Mouse (Mus musculus) small intestine, adult 2 months (tissue): ENCODE measurements around the gene Zfp462. TPM values are rescaled to one million over a fixed set of nuclear protein-coding genes. Genes with fewer than 3 reads are reported as not detected.
"Not testable (repeated sequence)": the region's sequence is repeated elsewhere in the genome, so short reads cannot be mapped to it uniquely, and the experiment has no call there.

ENCODE experiments used
- H3K27ac ChIP-seq: fragments of 200-500 bp; 2 replicates; pipeline ENCODE4 v1.5.1; 2012; ENCODE audit warnings: low read depth, low read length, control low read depth, inconsistent platforms; ENCODE audit not compliant: insufficient read depth
- H3K27me3 ChIP-seq: fragments of 200-500 bp; 2 replicates; pipeline ENCODE4 v1.6.1; 2012; ENCODE audit warnings: mild to moderate bottlenecking, moderate library complexity, low read length, inconsistent platforms; ENCODE audit not compliant: control insufficient read depth, insufficient read depth
- H3K36me3 ChIP-seq: fragments of 200-500 bp; 2 replicates; pipeline ENCODE4 v1.6.1; 2012; ENCODE audit warnings: mild to moderate bottlenecking, low read length, control low read depth, inconsistent platforms; ENCODE audit not compliant: control insufficient read depth, insufficient read depth
- H3K4me1 ChIP-seq: fragments of 200-500 bp; 2 replicates; pipeline ENCODE4 v1.6.1; 2012; ENCODE audit warnings: low read length, inconsistent platforms, mixed read lengths; ENCODE audit not compliant: control insufficient read depth, insufficient read depth, insufficient read length
- H3K4me3 ChIP-seq: fragments of 200-500 bp; 2 replicates; pipeline ENCODE4 v1.5.1; 2012; ENCODE audit warnings: low read depth, mild to moderate bottlenecking, control low read depth, inconsistent platforms, low read length, moderate library complexity
- CTCF ChIP-seq: fragments of 200-500 bp; IDR thresholded peaks from 2 replicates; pipeline ENCODE4 v1.5.1; 2012; ENCODE audit warnings: low read depth, mild to moderate bottlenecking, control low read depth, inconsistent platforms, low read length, moderate library complexity, mixed read lengths; ENCODE audit not compliant: insufficient replicate concordance, insufficient read length; ENCODE audit errors: extremely low read depth
- POLR2A ChIP-seq: fragments of 200-500 bp; IDR thresholded peaks from 2 replicates; pipeline ENCODE4 v1.6.1; 2012; ENCODE audit warnings: low read depth, mild to moderate bottlenecking, control low read depth, inconsistent platforms, low read length, moderate library complexity
- WGBS: fragments of 180-500 bp; shearing (Covaris S2); methylation state at CpG from one replicate; pipeline ENCODE4 v1.1.7; 2018; 5-methylcytosine and 5-hydroxymethylcytosine counted together
- polyA plus RNA-seq: library from polyadenylated mRNA; depleted of rRNA; stranded (reverse); fragments of >200 nt; gene quantifications from 2 replicates; pipeline ENCODE4 v1.2.3, GENCODE M21; 2012

Gene Zfp462
- polyA plus RNA-seq, 1 experiment = 2.3 TPM

GRCm38 (mm10) chr4:54979771-54980472, 35.1 kb downstream of the Zfp462 start:
- Histone ChIP-seq H3K36me3 (no peaks in the 10 kb centered on the region), H3K4me3 (no peak overlapping the region), H3K27me3 (no peaks in the 10 kb centered on the region), H3K4me1 (no peaks in the 10 kb centered on the region; the same call in 1 of the 2 replicates), H3K27ac (no peak overlapping the region)
- WGBS = 54% methylated on average over 13 of the region's 13 CpGs
- TF ChIP-seq CTCF = no peak
- TF ChIP-seq POLR2A = no peak

GRCm38 (mm10) chr4:54984502-54984901, 39.7 kb downstream of the Zfp462 start:
- Histone ChIP-seq H3K27me3 (no peaks in the 10 kb centered on the region), H3K4me1 (no peaks in the 10 kb centered on the region; the same call in 1 of the 2 replicates), H3K27ac (no peak overlapping the region), H3K4me3 (no peak overlapping the region), H3K36me3 (no peaks in the 10 kb centered on the region)
- 82% methylated on average over 2 of the region's 2 CpGs for WGBS
- TF ChIP-seq CTCF (no peak), POLR2A (no peak)

GRCm38 (mm10) chr4:54986671-54987070, 41.8 kb downstream of the Zfp462 start:
- 68% methylated on average over 4 of the region's 4 CpGs for WGBS
- H3K4me3 ChIP-seq = no peak overlapping the region
- no peak for TF ChIP-seq POLR2A
- no peak for TF ChIP-seq CTCF
- H3K27me3 ChIP-seq = no peaks in the 10 kb centered on the region
- no peaks in the 10 kb centered on the region for H3K36me3 ChIP-seq
- H3K4me1 ChIP-seq = no peaks in the 10 kb centered on the region
- no peak overlapping the region for H3K27ac ChIP-seq

- Histone ChIP-seq H3K27ac (no peak overlapping the region), H3K27me3 (no peaks in the 10 kb centered on the region), H3K4me1 (no peaks in the 10 kb centered on the region), H3K36me3 (no peaks in the 10 kb centered on the region), H3K4me3 (no peak overlapping the region)
- WGBS = 49% methylated on average over 3 of the region's 3 CpGs
- no peak for TF ChIP-seq CTCF
These were observed 42.4 kb downstream of the Zfp462 start for GRCm38 (mm10) chr4:54987256-54987655.

- H3K27me3 ChIP-seq = no peaks in the 10 kb centered on the region
- H3K4me3 ChIP-seq = no peak overlapping the region
- no peaks in the 10 kb centered on the region for H3K4me1 ChIP-seq
- 96% methylated on average over 1 of the region's 1 CpGs for WGBS
- no peak overlapping the region for H3K27ac ChIP-seq
- no peaks in the 10 kb centered on the region for H3K36me3 ChIP-seq
- TF ChIP-seq POLR2A (no peak), CTCF (no peak)
These were observed 43.1 kb downstream of the Zfp462 start for GRCm38 (mm10) chr4:54987926-54988325.

- Histone ChIP-seq H3K27ac (no peak overlapping the region), H3K27me3 (no peaks in the 10 kb centered on the region), H3K36me3 (no peaks in the 10 kb centered on the region), H3K4me1 (peaks cover 2% of the 10 kb centered on the region; the same call in 1 of the 2 replicates), H3K4me3 (no peak overlapping the region)
- WGBS = 93% methylated on average over 5 of the region's 5 CpGs
- TF ChIP-seq POLR2A = no peak
- TF ChIP-seq CTCF = no peak
These were observed 47.1 kb downstream of the Zfp462 start for GRCm38 (mm10) chr4:54991973-54992372.

GRCm38 (mm10) chr4:54993001-54993400, 48.2 kb downstream of the Zfp462 start:
- H3K4me3 ChIP-seq, H3K36me3 ChIP-seq, H3K4me1 ChIP-seq, H3K27me3 ChIP-seq, H3K27ac ChIP-seq: not testable (repeated sequence)
